Mouse (Mus musculus) mouse embryonic stem cell (cell line): ENCODE measurements around the gene Cltc.

Source experiments
- in situ Hi-C, 2 experiments: fragments of 300-500 bp; cut with MboI; formaldehyde crosslinking; loops; 1 replicate in 1 of 2; 3 replicates in 1 of 2; pipeline ENCODE4 v1.14.3; 2019 to 2020; ENCODE audit warnings: low sequenced_read_pairs in 2 of 2, low pct_unique_long_range_greater_than_20kb in 1 of 2, mixed read lengths in 1 of 2; ENCODE audit not compliant: unreplicated experiment in 1 of 2

Cltc gene

DNA sequence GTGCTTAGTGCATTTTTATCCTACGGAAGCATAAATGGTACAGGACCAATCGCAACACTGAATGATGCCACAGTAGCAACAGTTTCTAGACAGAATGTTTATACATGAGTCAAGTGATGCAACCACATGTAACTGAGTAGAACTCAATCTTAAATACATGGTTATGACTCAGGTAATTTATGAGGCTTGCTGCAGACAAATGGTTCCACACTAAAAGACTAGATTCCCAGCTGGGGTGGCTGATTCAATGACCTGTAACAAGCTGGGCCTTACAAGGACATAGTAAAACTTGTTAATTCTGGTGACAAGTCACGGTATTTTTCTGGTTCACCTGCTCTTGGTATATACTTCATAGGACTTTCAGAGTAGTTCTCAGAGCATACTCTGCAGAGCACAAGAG lies 65.9 kb downstream of the Cltc start:
- in situ Hi-C loops: no loop called here

DNA sequence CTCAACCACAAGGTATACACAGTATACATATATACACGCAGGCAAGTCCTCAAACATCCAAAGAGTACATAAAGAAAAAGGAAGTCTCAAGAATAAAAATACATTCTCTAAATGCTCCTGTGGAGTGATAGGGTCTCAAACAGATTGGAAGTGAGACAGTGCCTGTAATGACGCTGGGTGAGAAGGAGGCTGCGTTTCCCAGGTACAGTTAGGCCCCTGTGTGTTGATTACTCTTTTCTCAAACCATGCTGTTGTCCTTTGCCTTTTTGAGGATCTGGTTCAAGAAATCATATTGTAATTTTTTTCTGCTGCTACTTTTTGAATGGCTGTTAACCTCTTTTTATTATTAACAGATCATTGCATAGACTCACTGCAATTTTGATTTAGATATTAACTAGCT lies 67.0 kb downstream of the Cltc start:
- in situ Hi-C loops: no loop called here

DNA sequence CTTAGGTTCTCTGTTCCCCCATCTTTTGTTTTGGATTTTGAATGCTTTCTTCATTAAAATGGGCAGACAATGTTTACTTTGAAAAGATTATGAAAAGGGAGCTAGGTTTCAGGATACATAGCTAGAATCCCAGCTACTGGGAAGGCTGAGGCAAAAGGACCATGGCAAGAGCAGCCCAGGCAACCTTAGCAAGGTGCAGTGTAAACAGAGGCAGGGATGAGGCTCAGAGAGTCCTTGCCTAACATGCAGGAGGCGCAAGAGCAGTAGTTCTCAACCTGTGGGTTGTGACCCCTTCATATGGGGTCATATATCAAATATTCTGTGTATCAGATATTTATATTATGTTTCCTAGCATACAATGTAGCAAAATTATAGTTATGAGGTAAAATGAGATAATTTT lies 72.0 kb downstream of the Cltc start:
- in situ Hi-C loops: no loop called here

DNA sequence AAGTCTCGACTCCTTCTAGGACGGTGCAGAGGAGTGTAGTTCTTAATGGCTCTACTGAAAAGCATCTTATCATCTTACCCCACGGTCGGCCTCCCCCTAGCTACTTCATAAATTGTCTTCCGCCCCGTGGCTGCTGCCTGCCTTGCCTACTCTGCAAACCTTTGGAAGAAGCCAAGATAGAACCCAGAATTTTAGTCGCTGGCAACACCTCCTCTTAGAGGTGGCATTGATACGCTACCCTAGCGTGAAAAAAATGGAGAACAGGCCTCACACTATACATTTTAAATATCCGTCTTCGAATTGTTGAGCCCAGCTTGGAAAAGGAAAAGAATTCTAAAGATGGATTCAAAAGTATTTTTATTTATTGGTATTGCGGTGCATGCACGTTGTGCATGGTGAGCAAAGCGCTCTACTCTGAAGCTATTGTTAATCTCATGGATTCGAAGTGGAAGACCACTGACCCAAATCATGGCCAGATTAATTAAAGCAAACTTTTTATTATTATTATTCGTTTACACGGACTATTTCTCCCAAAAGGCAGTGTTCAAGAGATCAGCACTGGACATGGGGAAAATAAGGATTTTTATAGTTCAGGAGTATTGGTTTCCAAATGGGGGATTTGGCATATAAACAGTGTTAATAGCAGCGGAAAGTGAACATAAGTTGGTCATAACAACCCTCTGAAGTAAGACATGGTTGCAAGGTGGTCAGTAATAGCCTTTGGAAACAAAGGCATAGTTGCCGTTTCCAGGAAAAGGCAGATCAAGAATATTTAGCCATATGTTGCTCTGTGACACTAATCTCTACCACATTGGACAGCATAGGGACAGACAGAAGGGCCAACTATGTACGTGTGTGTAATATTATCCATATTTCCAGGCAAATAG lies 73.0 kb downstream of the Cltc start:
- in situ Hi-C loops: no loop called here

- in situ Hi-C loops: no loop called here
Measured at GRCm38 (mm10) chr11:86683395-86684125, 73.8 kb downstream of the Cltc start, which contains the start of the genes Vmp1 and Ptrh2. Gene Vmp1 (minus strand): TSS chr11:86683836. Gene Ptrh2 (plus strand): TSS chr11:86683985.

GRCm38 (mm10) chr11:86682861-86683260 lies 74.5 kb downstream of the Cltc start:
- in situ Hi-C loops: no loop called here

GRCm38 (mm10) chr11:86681423-86681822 lies 75.9 kb downstream of the Cltc start:
- in situ Hi-C loops: no loop called here

GRCm38 (mm10) chr11:86680729-86681128 lies 76.6 kb downstream of the Cltc start:
- in situ Hi-C loops: no loop called here

GRCm38 (mm10) chr11:86678957-86679356 lies 78.4 kb downstream of the Cltc start:
- in situ Hi-C loops: no loop called here

GRCm38 (mm10) chr11:86675520-86675919 lies 81.8 kb downstream of the Cltc start:
- in situ Hi-C loops: no loop called here

DNA sequence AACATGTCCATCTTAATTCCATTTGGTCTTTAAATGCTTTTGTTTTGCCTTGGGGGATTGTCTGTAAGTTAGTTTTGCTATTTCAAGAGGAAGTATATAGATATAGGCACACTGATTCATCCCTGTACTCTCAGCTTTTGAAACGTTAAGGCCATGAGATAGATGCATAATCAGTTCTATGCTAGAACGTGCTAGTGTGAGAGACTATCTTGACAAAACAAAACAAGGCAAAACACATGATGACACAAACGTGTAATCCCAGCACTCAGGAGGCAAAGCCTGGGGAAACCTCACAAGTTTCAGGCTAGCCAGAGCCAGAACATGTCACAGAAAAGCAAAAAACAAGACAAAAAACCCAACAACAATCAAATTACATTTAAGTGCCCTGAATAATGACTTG lies 84.6 kb downstream of the Cltc start:
- in situ Hi-C loops: no loop called here

- in situ Hi-C loops: no loop called here
Measured at GRCm38 (mm10) chr11:86671041-86671675, 86.2 kb downstream of the Cltc start.

DNA sequence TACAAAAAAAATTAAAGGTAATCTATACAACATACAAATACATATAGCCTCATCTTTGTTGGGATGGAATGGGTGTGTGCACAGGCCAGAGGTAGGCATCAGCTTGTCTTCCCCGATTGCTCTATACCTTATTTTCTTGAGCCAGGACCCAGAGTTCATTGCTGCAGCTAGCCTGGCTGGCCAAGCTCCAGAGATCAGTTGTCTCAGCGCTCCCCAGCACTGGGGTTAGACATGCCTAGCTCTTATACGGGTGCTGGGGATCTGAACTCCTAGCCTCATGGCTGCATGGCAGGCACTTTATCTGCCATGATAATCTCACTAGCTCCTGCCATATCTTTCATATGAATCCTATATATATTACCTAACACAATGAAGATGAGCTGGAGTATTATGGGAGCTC lies 89.2 kb downstream of the Cltc start:
- in situ Hi-C loops: no loop called here

DNA sequence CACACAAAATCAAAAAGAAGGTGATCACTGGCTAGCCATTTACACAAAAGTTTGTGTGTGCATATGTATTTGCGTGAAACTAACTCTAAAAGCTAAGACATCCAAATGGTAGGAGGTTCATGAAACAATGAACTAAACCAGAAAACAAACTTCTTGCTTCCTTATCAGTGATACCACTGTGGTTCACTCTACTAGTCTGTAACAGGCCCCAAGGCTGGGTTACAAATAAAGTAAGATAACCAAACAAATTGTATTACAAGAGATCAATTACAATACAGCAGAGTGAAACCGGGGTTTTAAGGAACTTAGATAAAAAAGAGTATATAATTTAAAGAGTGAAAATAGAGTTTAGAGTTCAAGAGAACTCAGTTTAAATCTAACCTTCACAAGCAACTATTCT lies 89.8 kb downstream of the Cltc start:
- in situ Hi-C loops: no loop called here

DNA sequence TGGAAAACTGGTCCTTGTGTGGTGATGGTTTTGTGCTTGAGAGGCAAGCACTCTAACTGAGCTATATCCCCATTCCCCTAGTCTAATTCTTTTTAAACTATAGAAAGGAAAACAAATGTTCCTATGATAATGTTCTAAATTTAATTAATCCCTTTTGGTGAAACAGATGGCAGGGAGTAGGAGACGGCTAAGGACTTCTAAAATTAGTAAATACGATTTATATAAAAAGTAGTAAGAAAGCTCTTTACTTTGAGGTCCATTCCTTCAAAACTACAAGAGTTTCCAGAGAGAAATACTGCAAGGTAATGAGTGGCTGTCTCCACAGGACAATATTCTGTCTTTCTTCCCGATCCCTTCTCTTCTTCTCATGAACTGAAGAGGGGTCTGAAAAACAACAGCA lies 93.0 kb downstream of the Cltc start:
- in situ Hi-C loops: no loop called here

DNA sequence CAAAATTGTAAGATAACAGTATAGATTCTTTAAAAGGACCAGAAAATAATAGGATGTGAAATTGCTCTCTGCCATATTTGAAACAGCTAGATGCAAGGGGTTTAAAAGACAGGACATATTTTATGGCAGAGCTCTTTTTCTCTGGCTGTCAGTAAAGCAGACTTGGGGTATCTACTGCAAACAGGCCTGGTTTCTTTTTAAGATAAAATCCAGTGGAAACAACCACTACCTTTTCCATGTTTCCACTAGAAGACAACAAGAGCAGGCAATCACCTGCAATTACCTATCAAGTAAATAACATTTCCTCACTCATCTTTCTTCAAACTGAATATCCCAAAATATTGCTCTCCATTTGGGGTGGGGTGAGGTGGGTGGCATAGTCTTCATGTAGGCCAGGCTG lies 93.4 kb downstream of the Cltc start:
- in situ Hi-C loops: no loop called here

GRCm38 (mm10) chr11:86662986-86663895 lies 94.1 kb downstream of the Cltc start:
- in situ Hi-C loops: no loop called here

DNA sequence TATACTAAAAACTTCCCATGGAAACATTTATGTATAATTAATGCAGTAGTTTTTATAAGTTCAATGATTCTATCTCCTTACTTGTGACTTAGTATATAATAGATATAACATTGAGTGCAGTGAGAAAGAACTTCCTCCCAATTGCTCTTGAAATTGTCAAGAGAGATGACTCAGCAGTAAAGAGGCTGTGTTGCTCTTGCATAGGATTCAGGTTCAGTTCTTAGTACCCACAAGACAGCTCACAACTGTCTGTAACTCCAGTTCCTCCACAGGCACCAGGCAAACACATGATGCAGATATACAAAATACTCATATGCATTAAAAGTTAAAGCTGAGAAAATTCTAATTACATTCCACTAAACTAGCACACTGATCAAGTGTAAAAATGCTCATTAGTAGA lies 99.5 kb downstream of the Cltc start:
- in situ Hi-C loops: loop anchor here (5.0 to 10.0 kb wide), 2 partner anchors 81 to 93 kb away; no protein-coding TSS in a partner anchor
